Mouse (Mus musculus): ENCODE results near the gene Ptpru.

DNA sequence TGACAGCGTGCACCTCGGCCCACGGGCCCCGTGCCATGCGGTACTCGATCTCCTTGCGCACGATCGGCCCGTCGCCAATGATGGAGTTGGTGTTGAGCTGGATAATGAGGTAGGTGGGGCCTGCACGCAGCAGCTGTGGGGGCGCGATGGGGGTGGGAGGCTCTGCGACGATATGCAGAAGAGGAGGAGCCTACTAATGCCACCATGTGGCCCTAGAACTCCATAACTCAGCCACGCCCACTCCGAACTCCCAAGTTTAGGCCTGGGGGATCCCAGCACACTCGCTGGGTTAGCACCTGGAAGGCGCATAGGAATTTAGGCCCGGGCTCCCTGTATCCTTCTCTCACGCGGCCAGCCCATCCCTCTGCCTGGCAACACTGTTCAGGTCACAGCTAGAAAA lies 19.2 kb downstream of the Ptpru start:
- TF ChIP-seq CTCF (IDR thresholded peaks at IDR 0.05; ENCODE audit: low read depth, low read length) (no peak), POLR2A (IDR thresholded peaks at IDR 0.05; ENCODE audit: insufficient read depth, low read length) (no peak)
